Mouse (Mus musculus) E14TG2a.4 (cell line): ENCODE data around the gene Thrb.
"Not testable (repeated sequence)": the region's sequence is repeated elsewhere in the genome, so short reads cannot be mapped to it uniquely, and the experiment has no call there.

Experiments used
- H3K27me3 ChIP-seq: 2 replicates; pipeline ENCODE4 v1.6.1; 2014; ENCODE audit warnings: low read length, control low read depth; ENCODE audit not compliant: insufficient read depth
- H3K36me3 ChIP-seq: 2 replicates; pipeline ENCODE4 v1.6.1; 2014; ENCODE audit warnings: low read length, control low read depth; ENCODE audit not compliant: insufficient read depth
- H3K4me1 ChIP-seq: replicated peaks from 2 replicates; pipeline ENCODE4 v1.6.1; 2014; ENCODE audit warnings: low read depth, low read length, control low read depth
- H3K4me3 ChIP-seq: replicated peaks from 2 replicates; pipeline ENCODE4 v1.5.1; 2014; ENCODE audit warnings: mild to moderate bottlenecking, low read length
- H3K9me3 ChIP-seq: 2 replicates; pipeline ENCODE4 v1.6.1; 2014; ENCODE audit warnings: low read length, control low read depth
- CTCF ChIP-seq: conservative IDR thresholded peaks from 2 replicates; pipeline ENCODE4 v1.5.1; 2014; ENCODE audit warnings: low read length
- NANOG ChIP-seq: IDR thresholded peaks from 2 replicates; pipeline ENCODE4 v1.6.1; 2014; ENCODE audit warnings: borderline replicate concordance, low read length, mixed read lengths
- POU5F1 ChIP-seq: IDR thresholded peaks from 2 replicates; pipeline ENCODE4 v1.6.1; 2014; ENCODE audit warnings: low read length, borderline replicate concordance

Thrb gene

GRCm38 (mm10) chr14:17933475-17933874 lies 273.4 kb downstream of the Thrb start:
- TF ChIP-seq CTCF (no peak), NANOG (no peak), POU5F1 (no peak)
- no peaks in the 10 kb centered on the region for H3K36me3 ChIP-seq
- peaks cover 4% of the 10 kb centered on the region for H3K9me3 ChIP-seq
- H3K4me1 ChIP-seq, result no peaks in the 10 kb centered on the region
- H3K4me3 ChIP-seq, result no peak overlapping the region
- no peaks in the 10 kb centered on the region for H3K27me3 ChIP-seq

- not testable (repeated sequence) for H3K4me1 ChIP-seq, H3K27me3 ChIP-seq, H3K36me3 ChIP-seq, H3K4me3 ChIP-seq, H3K9me3 ChIP-seq
Measured at GRCm38 (mm10) chr14:17934779-17935178, 274.7 kb downstream of the Thrb start.

- H3K9me3 ChIP-seq, result peaks cover 3% of the 10 kb centered on the region; the same call in 1 of the 2 replicates
- H3K4me3 ChIP-seq, result no peak overlapping the region
- H3K4me1 ChIP-seq, result no peaks in the 10 kb centered on the region
- no peaks in the 10 kb centered on the region for H3K36me3 ChIP-seq
- TF ChIP-seq NANOG (no peak), CTCF (no peak), POU5F1 (no peak)
- H3K27me3 ChIP-seq, result no peaks in the 10 kb centered on the region
Measured at GRCm38 (mm10) chr14:17954038-17954437, 294.0 kb downstream of the Thrb start.

GRCm38 (mm10) chr14:17959901-17960300 lies 299.8 kb downstream of the Thrb start:
- Histone ChIP-seq H3K27me3 (no peaks in the 10 kb centered on the region), H3K36me3 (no peaks in the 10 kb centered on the region), H3K9me3 (no peaks in the 10 kb centered on the region), H3K4me3 (no peak overlapping the region), H3K4me1 (no peaks in the 10 kb centered on the region)
- TF ChIP-seq CTCF (no peak), NANOG (no peak), POU5F1 (no peak)

- Histone ChIP-seq H3K27me3 (no peaks in the 10 kb centered on the region), H3K9me3 (no peaks in the 10 kb centered on the region), H3K4me3 (no peak overlapping the region), H3K4me1 (no peaks in the 10 kb centered on the region), H3K36me3 (no peaks in the 10 kb centered on the region)
- TF ChIP-seq NANOG, result no peak
- TF ChIP-seq CTCF, result peak; percentile 86
- no peak for TF ChIP-seq POU5F1
Measured at GRCm38 (mm10) chr14:17967117-17967726, 307.2 kb downstream of the Thrb start.

- no peak overlapping the region for H3K4me3 ChIP-seq
- TF ChIP-seq POU5F1, result no peak
- TF ChIP-seq NANOG, result no peak
- TF ChIP-seq CTCF, result no peak
- no peaks in the 10 kb centered on the region for H3K36me3 ChIP-seq
- H3K9me3 ChIP-seq, result no peaks in the 10 kb centered on the region
- H3K4me1 ChIP-seq, result no peaks in the 10 kb centered on the region
- H3K27me3 ChIP-seq, result no peaks in the 10 kb centered on the region
Measured at GRCm38 (mm10) chr14:17972132-17972531, 312.1 kb downstream of the Thrb start.

- Histone ChIP-seq H3K4me1 (no peaks in the 10 kb centered on the region), H3K36me3 (no peaks in the 10 kb centered on the region), H3K9me3 (no peaks in the 10 kb centered on the region), H3K4me3 (no peak overlapping the region), H3K27me3 (no peaks in the 10 kb centered on the region)
- no peak for TF ChIP-seq POU5F1
- no peak for TF ChIP-seq NANOG
- TF ChIP-seq CTCF, result no peak
Measured at GRCm38 (mm10) chr14:17972665-17973064, 312.6 kb downstream of the Thrb start.

- H3K9me3 ChIP-seq, result no peaks in the 10 kb centered on the region
Measured at GRCm38 (mm10) chr14:17975786-17976185, 315.7 kb downstream of the Thrb start.

GRCm38 (mm10) chr14:17978259-17978658 lies 318.2 kb downstream of the Thrb start:
- TF ChIP-seq NANOG (no peak), CTCF (peak; percentile 13; the same call in 1 of the 2 replicates)
- Histone ChIP-seq H3K4me1 (no peaks in the 10 kb centered on the region), H3K4me3 (no peak overlapping the region), H3K36me3 (no peaks in the 10 kb centered on the region), H3K9me3 (no peaks in the 10 kb centered on the region), H3K27me3 (no peaks in the 10 kb centered on the region)

More at GRCm38 (mm10) chr14:17975786-17976185, 315.7 kb downstream of the Thrb start:
- H3K4me1 ChIP-seq, result no peaks in the 10 kb centered on the region
- TF ChIP-seq POU5F1 (no peak), NANOG (no peak), CTCF (no peak)
- H3K4me3 ChIP-seq, result no peak overlapping the region
- H3K36me3 ChIP-seq, result no peaks in the 10 kb centered on the region
- H3K27me3 ChIP-seq, result no peaks in the 10 kb centered on the region
